Mouse (Mus musculus) urinary bladder, postnatal 25 days (tissue): Measurements from ENCODE around the gene Psg28.
"Not testable (repeated sequence)": the region's sequence is repeated elsewhere in the genome, so short reads cannot be mapped to it uniquely, and the experiment has no call there.

ENCODE experiments used
- DNase-seq: peaks from one replicate; pipeline ENCODE4 v3.0.0; 2022; ENCODE audit warnings: low spot score

Psg28 gene

DNA sequence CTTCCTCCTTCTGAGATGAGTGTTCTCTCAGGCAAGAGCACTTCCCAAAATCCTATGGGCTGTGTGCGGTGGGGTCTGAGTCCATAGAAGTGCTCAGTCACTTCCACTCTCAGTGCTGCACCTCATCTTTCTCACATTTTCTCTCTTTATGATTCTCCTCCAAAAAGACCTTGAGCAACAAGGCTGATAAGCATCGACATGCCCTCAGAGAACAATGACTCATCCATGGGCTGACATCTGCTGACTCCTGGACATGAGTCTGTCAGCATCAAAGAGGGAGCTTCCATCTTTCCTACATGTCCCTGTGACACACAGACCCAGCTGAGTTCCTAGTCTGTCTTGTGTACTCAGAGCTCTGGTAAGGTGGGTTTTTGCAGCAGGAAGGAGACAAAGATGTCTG lies at the start of gene Psg28:
Gene Psg28, minus strand, starts transcription at position 101 of the 400 bp plus-strand sequence.
- DNase-seq, result not testable (repeated sequence)

DNA sequence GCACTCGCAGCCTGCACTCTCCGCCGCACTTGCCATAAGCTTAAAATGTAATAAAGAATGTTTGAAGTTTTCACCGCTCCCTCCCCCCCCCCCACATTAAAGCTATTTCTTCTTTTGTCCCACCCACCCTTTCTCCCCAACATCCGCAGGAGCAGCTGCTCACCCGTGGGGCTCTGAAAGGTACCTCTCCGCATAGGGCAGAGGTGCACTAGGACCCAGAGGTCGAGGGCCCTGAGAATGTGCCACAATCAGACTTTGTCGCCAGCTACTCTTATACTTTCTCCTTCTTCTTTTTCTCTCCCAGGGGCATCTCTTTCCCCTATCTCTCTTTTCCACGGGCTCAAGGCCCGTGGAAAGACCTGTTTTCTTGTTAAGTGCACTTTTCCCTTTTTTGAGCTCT lies 28.4 kb downstream of the Psg28 start:
- DNase-seq, result no peak

DNA sequence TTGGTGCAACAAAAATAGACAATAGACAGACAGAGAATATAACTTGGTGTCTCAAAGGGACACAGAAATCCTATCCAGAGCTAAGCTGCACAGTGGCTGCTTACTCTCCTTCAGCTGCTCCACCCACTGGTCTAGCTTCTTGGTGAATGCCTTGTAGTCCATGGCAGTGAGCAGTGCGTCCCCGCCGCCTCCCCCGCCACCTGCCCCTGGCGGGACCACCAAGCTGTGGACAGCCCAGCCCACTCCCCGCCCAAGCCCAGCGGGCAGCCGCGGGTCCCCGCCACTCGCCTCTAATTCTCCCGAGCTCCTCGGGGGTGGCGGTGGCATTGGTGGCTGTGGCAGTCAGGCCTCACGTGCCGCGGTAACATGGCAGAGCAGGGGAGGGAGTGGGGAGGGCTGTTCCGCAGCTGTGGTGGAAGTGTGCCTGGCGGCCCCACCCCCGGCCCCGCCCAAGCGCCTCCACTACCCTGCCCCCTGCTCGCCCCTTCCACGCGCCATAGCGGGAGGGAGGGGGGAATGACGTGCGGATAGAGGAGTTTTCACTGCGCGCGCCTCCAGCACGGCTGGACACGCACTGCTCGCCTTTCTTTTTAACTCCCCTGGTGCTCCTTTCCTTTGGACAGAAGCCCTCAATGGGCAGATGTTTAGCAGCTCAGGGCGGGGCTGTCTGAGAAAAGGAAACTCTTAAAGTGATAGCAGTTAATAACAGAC lies 29.2 kb downstream of the Psg28 start:
- no peak for DNase-seq

DNA sequence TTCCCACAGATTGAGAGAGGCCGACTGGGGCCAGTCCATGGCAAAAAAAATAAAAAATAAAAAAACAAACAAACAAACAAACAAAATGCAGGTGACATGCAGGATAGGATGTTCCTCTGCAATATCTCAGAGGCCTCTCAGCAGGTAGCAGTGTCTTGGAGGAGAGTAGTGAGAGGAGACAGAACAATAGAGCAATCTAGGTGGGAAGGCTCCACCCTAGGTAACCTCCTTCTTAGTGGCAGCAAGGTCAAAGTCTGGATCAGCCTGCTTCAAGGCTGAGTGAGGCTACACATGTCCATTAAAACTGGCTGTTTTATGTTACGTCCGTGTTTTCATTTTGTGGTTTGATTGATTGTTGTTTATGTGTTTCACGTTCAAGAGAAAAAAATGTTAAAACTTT lies 40.4 kb downstream of the Psg28 start:
- DNase-seq, result not testable (repeated sequence)

DNA sequence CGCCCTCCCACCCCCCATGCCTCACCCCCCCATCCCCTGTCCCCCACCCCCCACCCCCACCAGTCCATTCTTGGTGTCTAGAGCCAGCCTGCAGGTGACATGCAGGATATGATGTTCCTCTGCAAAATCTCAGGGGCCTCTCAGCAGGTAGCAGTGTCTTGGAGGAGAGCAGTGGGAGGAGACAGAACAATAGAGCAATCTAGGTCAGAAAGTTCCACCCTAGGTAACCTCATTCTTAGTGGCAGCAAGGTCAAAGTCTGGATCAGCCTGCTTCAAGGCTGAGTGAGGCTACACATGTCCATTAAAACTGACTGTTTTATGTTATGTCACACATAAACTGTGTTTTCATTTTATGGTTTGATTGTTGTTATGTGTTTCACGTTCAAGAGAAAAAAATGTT lies 53.5 kb downstream of the Psg28 start:
- DNase-seq, result no peak
